Mouse (Mus musculus) monocyte, adult 2 months (primary cell): Measurements from ENCODE around the gene Tmem104.
A peak's percentile ranks its signal among the peaks of the same experiment; 100 is the strongest.

Source experiments
- DNase-seq, 2 experiments: peaks; one replicate each; pipeline ENCODE4 v3.0.0; 2022; ENCODE audit warnings: low spot score in 2 of 2, low read depth in 1 of 2

Gene Tmem104

GRCm38 (mm10) chr11:115166776-115167175, 20.5 kb upstream of the Tmem104 start:
- DNase-seq = no peak

- no peak for DNase-seq
These were observed 19.5 kb upstream of the Tmem104 start for GRCm38 (mm10) chr11:115167631-115168249.

GRCm38 (mm10) chr11:115169430-115169829, 17.9 kb upstream of the Tmem104 start:
- DNase-seq = no peak

GRCm38 (mm10) chr11:115171125-115171524, 16.2 kb upstream of the Tmem104 start:
- DNase-seq = no peak

GRCm38 (mm10) chr11:115172825-115173287, 14.4 kb upstream of the Tmem104 start:
- DNase-seq = no peak

GRCm38 (mm10) chr11:115173549-115174339, 13.5 kb upstream of the Tmem104 start:
- DNase-seq = no peak

GRCm38 (mm10) chr11:115176399-115177190, 10.7 kb upstream of the Tmem104 start:
- DNase-seq = no peak

GRCm38 (mm10) chr11:115177559-115178195, 9.6 kb upstream of the Tmem104 start:
- no peak for DNase-seq

GRCm38 (mm10) chr11:115178766-115179165, 8.5 kb upstream of the Tmem104 start:
- no peak for DNase-seq

GRCm38 (mm10) chr11:115179191-115179590, 8.1 kb upstream of the Tmem104 start:
- no peak for DNase-seq

- DNase-seq = no peak
These were observed 7.4 kb upstream of the Tmem104 start for GRCm38 (mm10) chr11:115179881-115180280.

- DNase-seq = peak in 1 of 2 experiments; percentile 78
These were observed 5.2 kb upstream of the Tmem104 start for GRCm38 (mm10) chr11:115181913-115182638.

- no peak for DNase-seq
These were observed 2.3 kb upstream of the Tmem104 start for GRCm38 (mm10) chr11:115184973-115185372.

GRCm38 (mm10) chr11:115187693-115188092, 406 bp downstream of the Tmem104 start, which contains the start of gene Nat9:
Nat9 (minus strand) TSS chr11:115187859.
- no peak for DNase-seq

GRCm38 (mm10) chr11:115188539-115189231, 1.4 kb downstream of the Tmem104 start:
- peak; percentile 57 to 77 for DNase-seq

- DNase-seq = peak; percentile 45 to 50
These were observed 2.0 kb downstream of the Tmem104 start for GRCm38 (mm10) chr11:115189304-115189703.

GRCm38 (mm10) chr11:115192180-115192579, 4.9 kb downstream of the Tmem104 start:
- peak in 1 of 2 experiments; percentile 65 for DNase-seq

GRCm38 (mm10) chr11:115194693-115195092, 7.4 kb downstream of the Tmem104 start:
- no peak for DNase-seq

GRCm38 (mm10) chr11:115195933-115196332, 8.6 kb downstream of the Tmem104 start:
- no peak for DNase-seq

- no peak for DNase-seq
These were observed 10.3 kb downstream of the Tmem104 start for GRCm38 (mm10) chr11:115197558-115197957.
